Mouse (Mus musculus): ENCODE measurements around the gene Acbd6. TPM values are rescaled to one million over a fixed set of nuclear protein-coding genes. Genes with fewer than 3 reads are reported as not detected.
A peak's percentile ranks its signal among the peaks of the same experiment; 100 is the strongest.

Acbd6 gene
- polyA plus RNA-seq, 1 experiment from 2014 or later, result 34.3 TPM

GRCm38 (mm10) chr1:155720006-155720405 lies 162.1 kb downstream of the Acbd6 start:
- ATAC-seq, result no peak
- H3K4me2 ChIP-seq (ENCODE audit: low read depth, low read length), result no peak overlapping the region

GRCm38 (mm10) chr1:155721443-155721842 lies 163.5 kb downstream of the Acbd6 start:
- TF ChIP-seq CTCF (IDR thresholded peaks at IDR 0.05; ENCODE audit: low read depth) (peak; percentile 58), EP300 (IDR thresholded peaks at IDR 0.05; ENCODE audit: low read depth) (no peak)
- Histone ChIP-seq H3K9me3 (ENCODE audit: low read length) (no peaks in the 10 kb centered on the region), H3K9ac (replicated peaks) (no peak overlapping the region), H3K4me2 (ENCODE audit: low read depth, low read length) (no peak overlapping the region), H3K4me1 (ENCODE audit: insufficient read depth) (no peaks in the 10 kb centered on the region), H3K4me3 (ENCODE audit: low read depth, low read length) (no peak overlapping the region), H3K27me3 (ENCODE audit: insufficient read depth, low read length) (peaks cover 11% of the 10 kb centered on the region; the same call in 1 of the 2 replicates), H3K27ac (ENCODE audit: low read depth) (no peak overlapping the region), H3K36me3 (replicated peaks; ENCODE audit: insufficient read depth, low read length) (no peaks in the 10 kb centered on the region)
- peak; percentile 45 for DNase-seq
- WGBS (ENCODE audit: insufficient replicate concordance), result 37% methylated on average over 8 of the region's 8 CpGs
- no peak for ATAC-seq

More at GRCm38 (mm10) chr1:155720006-155720405, 162.1 kb downstream of the Acbd6 start:
- Histone ChIP-seq H3K27ac (ENCODE audit: low read depth) (no peak overlapping the region), H3K27me3 (ENCODE audit: insufficient read depth, low read length) (peaks cover 11% of the 10 kb centered on the region; the same call in 1 of the 2 replicates), H3K4me1 (ENCODE audit: insufficient read depth) (no peaks in the 10 kb centered on the region), H3K9ac (replicated peaks) (no peak overlapping the region), H3K36me3 (replicated peaks; ENCODE audit: insufficient read depth, low read length) (no peaks in the 10 kb centered on the region), H3K9me3 (ENCODE audit: low read length) (no peaks in the 10 kb centered on the region), H3K4me3 (ENCODE audit: low read depth, low read length) (no peak overlapping the region)
- TF ChIP-seq EP300 (IDR thresholded peaks at IDR 0.05; ENCODE audit: low read depth) (no peak), CTCF (IDR thresholded peaks at IDR 0.05; ENCODE audit: low read depth) (no peak)
- DNase-seq, result peak; percentile 52
- 40% methylated on average over 5 of the region's 5 CpGs for WGBS (ENCODE audit: insufficient replicate concordance)

GRCm38 (mm10) chr1:155722185-155722584 lies 164.3 kb downstream of the Acbd6 start:
- no peaks in the 10 kb centered on the region for H3K36me3 ChIP-seq (replicated peaks; ENCODE audit: insufficient read depth, low read length)
- DNase-seq, result peak; percentile 74
- no peak overlapping the region for H3K27ac ChIP-seq (ENCODE audit: low read depth)
- TF ChIP-seq EP300 (IDR thresholded peaks at IDR 0.05; ENCODE audit: low read depth) (no peak), CTCF (IDR thresholded peaks at IDR 0.05; ENCODE audit: low read depth) (no peak)
- H3K27me3 ChIP-seq (ENCODE audit: insufficient read depth, low read length), result peaks cover 11% of the 10 kb centered on the region; the same call in 1 of the 2 replicates
- WGBS (ENCODE audit: insufficient replicate concordance), result under 1% methylated on average over 13 of the region's 13 CpGs
- H3K9ac ChIP-seq (replicated peaks), result no peak overlapping the region
- H3K9me3 ChIP-seq (ENCODE audit: low read length), result no peaks in the 10 kb centered on the region
- H3K4me3 ChIP-seq (ENCODE audit: low read depth, low read length), result no peak overlapping the region
- no peak for ATAC-seq
- no peaks in the 10 kb centered on the region for H3K4me1 ChIP-seq (ENCODE audit: insufficient read depth)
- H3K4me2 ChIP-seq (ENCODE audit: low read depth, low read length), result no peak overlapping the region; the same call in 1 of the 2 replicates

- TF ChIP-seq EP300 (IDR thresholded peaks at IDR 0.05; ENCODE audit: low read depth), result no peak
- no peak for TF ChIP-seq CTCF (IDR thresholded peaks at IDR 0.05; ENCODE audit: low read depth)
- no peak overlapping the region for H3K4me3 ChIP-seq (ENCODE audit: low read depth, low read length)
- no peak overlapping the region for H3K4me2 ChIP-seq (ENCODE audit: low read depth, low read length)
- no peak overlapping the region for H3K9ac ChIP-seq (replicated peaks)
- H3K36me3 ChIP-seq (replicated peaks; ENCODE audit: insufficient read depth, low read length), result no peaks in the 10 kb centered on the region
- no peak for DNase-seq
- peaks cover 30% of the 10 kb centered on the region for H3K27me3 ChIP-seq (ENCODE audit: insufficient read depth, low read length)
- no peaks in the 10 kb centered on the region for H3K4me1 ChIP-seq (ENCODE audit: insufficient read depth)
- WGBS (ENCODE audit: insufficient replicate concordance), result 72% methylated on average over 3 of the region's 3 CpGs
- no peaks in the 10 kb centered on the region for H3K9me3 ChIP-seq (ENCODE audit: low read length)
- H3K27ac ChIP-seq (ENCODE audit: low read depth), result no peak overlapping the region
- ATAC-seq, result no peak
These were observed 166.4 kb downstream of the Acbd6 start for GRCm38 (mm10) chr1:155724301-155724700.

- no peak overlapping the region for H3K4me2 ChIP-seq (ENCODE audit: low read depth, low read length)
- H3K36me3 ChIP-seq (replicated peaks; ENCODE audit: insufficient read depth, low read length), result no peaks in the 10 kb centered on the region
- no peaks in the 10 kb centered on the region for H3K9me3 ChIP-seq (ENCODE audit: low read length)
- DNase-seq (no peak), ATAC-seq (no peak)
- no peaks in the 10 kb centered on the region for H3K4me1 ChIP-seq (ENCODE audit: insufficient read depth)
- H3K9ac ChIP-seq (replicated peaks), result no peak overlapping the region
- no peak overlapping the region for H3K4me3 ChIP-seq (ENCODE audit: low read depth, low read length)
- H3K27ac ChIP-seq (ENCODE audit: low read depth), result no peak overlapping the region
- peaks cover 40% of the 10 kb centered on the region for H3K27me3 ChIP-seq (ENCODE audit: insufficient read depth, low read length)
- TF ChIP-seq CTCF (IDR thresholded peaks at IDR 0.05; ENCODE audit: low read depth), result no peak
- WGBS (ENCODE audit: insufficient replicate concordance), result 54% methylated on average over 2 of the region's 2 CpGs
These were observed 168.0 kb downstream of the Acbd6 start for GRCm38 (mm10) chr1:155725876-155726275.

GRCm38 (mm10) chr1:155727830-155728229 lies 169.9 kb downstream of the Acbd6 start:
- ATAC-seq (no peak), DNase-seq (no peak)
- Histone ChIP-seq H3K4me3 (ENCODE audit: low read depth, low read length) (no peak overlapping the region), H3K36me3 (replicated peaks; ENCODE audit: insufficient read depth, low read length) (no peaks in the 10 kb centered on the region), H3K9ac (replicated peaks) (no peak overlapping the region), H3K27ac (ENCODE audit: low read depth) (no peak overlapping the region), H3K4me2 (ENCODE audit: low read depth, low read length) (no peak overlapping the region), H3K9me3 (ENCODE audit: low read length) (no peaks in the 10 kb centered on the region), H3K4me1 (ENCODE audit: insufficient read depth) (no peaks in the 10 kb centered on the region), H3K27me3 (ENCODE audit: insufficient read depth, low read length) (peaks cover 53% of the 10 kb centered on the region)
- TF ChIP-seq EP300 (IDR thresholded peaks at IDR 0.05; ENCODE audit: low read depth) (no peak), CTCF (IDR thresholded peaks at IDR 0.05; ENCODE audit: low read depth) (no peak)
- 28% methylated on average over 10 of the region's 10 CpGs for WGBS (ENCODE audit: insufficient replicate concordance)

Data from liver, postnatal 0 days (tissue).